Mouse (Mus musculus): ENCODE measurements around the gene Gpsm2. TPM values are rescaled to one million over a fixed set of nuclear protein-coding genes. Genes with fewer than 3 reads are reported as not detected.
A peak's percentile ranks its signal among the peaks of the same experiment; 100 is the strongest.

Gene Gpsm2
- 10 to 100 TPM; 16.1 to 18.0 TPM for total RNA-seq (2021)
- long read RNA-seq, experiment 1, transcript Gpsm2-201 (15 exons, 3,498 nt): major isoform, 7 of 17 reads
- long read RNA-seq, experiment 1, partial matches to known transcripts: 1 of 17 reads
- long read RNA-seq, experiment 1, other reads (novel, unspliced or antisense): 9 of 17 reads
- long read RNA-seq, experiment 2, transcript Gpsm2-201 (15 exons, 3,498 nt): major isoform, 11 of 23 reads
- long read RNA-seq, experiment 2, partial matches to known transcripts: 1 of 23 reads
- long read RNA-seq, experiment 2, other reads (novel, unspliced or antisense): 11 of 23 reads

DNA sequence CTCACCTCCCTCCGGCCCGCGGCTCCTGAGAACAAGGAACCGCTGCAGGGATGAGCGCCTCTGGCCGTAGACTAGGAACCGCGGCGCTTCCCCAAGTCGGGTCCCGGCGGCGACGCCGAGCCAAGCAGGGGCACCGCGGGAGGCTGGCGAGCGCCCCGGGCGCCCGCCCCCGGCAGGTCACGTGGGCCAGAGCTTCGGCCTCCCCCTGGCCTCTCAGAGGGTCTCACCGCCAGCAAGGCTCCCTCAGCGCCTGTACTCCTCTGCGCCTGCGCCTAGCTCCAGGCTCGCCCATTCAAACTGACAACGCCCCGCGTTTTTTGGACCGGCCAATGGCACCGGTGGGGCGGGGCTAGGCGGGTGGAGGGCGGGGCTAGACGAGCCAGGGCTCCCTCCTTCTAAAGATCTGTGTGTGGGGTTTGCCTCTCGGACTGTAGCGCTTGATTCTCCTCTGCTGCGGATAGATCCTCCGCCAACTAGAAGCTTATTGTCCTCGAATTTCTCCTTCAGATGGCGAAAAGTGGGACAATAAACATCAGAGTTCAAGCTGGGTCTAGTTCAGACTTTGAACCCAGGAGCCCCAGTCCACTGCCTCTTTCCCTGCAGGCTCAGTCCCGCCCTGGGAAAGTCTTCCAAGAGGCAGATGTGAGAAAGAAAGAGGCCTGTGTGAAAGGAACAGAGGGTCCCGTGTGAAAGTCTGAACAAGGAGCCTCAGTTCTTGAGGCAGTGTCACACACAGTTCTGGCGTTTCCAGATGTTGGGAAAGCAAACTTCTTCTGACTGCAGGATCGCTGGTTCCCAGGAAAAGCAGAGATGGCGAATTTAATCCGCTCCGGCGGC lies at the start of gene Gpsm2:
Gene Gpsm2 (minus strand): TSS at position 274 of the 837 bp plus-strand sequence.
- DNase-seq (ENCODE audit: low spot score in 2 of 2): peak; percentile 96 to 97

DNA sequence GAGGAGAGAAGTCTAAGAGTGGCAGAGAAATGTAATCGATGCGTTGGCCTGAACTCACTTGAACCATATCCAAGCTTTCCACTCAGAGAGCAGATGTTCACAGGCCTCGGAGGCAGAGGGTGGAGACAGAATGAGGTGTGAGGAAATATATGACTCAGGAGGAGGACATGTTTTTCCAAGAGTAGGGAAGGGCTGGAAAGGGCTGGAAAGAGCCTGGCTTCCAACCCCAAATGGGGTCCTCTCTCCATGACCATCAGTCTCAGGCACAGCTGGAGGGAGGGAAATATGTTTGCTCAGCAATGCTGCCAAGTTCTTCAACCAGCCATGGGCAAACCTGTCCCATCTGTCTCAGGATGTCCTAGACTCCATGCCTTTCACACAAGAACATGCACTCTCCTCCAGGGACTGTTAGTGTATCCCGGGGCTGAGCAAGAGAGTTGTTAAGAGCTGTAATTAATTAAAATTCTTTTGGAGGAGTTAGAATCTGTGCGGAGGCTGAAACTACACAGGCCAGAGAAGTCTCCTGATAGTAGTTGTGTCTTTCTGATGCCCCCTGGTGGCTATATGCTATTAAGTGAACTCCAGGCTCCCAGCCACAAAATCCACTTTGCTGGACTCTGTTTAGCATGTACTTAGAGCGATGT lies 48.7 kb upstream of the Gpsm2 start:
- DNase-seq (ENCODE audit: low spot score in 2 of 2): peak; percentile 49 to 79

DNA sequence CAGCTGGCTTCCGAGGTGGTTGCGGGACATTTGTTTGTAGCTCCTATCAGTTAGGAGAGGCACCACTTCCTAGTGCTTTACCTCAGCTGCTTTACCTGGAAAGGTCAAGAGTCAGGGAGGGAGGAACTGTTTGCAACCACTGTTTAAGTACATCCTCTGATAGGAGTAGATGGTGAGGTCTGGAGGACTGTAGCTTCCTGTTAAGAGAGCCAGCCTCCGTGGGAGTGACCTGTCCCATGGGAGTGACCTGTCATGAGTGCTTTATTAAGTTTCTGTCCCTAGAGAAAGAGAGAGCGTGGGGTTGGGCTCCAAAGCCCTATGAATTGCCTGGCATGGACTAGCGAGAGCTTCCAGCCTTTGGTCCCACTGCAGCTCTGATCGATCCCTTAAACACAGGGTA lies 47.4 kb upstream of the Gpsm2 start:
- DNase-seq (ENCODE audit: low spot score in 2 of 2): no peak

DNA sequence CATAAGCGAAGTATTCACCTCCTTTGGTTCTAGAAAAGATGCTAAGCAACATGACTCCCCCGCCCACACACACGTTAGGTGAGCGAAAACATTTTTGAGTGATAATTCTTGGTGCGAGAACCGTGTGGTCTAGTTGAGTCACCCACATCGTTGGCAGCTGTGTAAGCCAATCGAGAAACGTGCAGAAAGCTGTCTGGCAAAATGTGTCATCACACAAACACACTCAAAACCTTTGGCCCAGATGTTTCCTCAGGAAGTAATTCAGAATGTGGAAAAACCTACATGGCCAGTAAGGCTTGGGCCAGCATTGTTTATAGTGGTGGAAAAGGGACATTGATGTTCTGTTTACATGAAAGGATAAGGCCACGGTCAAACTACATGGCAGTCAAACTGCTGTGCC lies 45.3 kb upstream of the Gpsm2 start:
- DNase-seq (ENCODE audit: low spot score in 2 of 2): no peak

DNA sequence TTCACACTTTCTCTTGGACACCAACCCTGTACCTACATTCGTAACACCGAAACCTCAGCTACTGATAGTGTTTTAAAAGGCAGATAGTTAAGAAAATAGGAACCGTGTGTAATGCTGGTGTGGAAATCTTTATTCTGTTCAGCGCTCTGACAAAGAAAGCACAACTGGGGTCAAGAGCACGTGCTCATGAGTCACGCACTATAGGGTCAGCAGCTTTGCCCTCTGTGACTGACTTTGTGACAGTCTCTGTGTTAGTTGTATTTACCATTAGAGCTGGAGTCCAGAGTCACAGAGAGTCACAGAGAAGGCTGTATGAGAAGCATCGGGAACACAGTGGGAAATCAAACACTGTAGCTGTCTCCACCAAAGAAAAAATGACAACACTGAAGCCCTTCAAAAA lies 44.8 kb upstream of the Gpsm2 start:
- DNase-seq (ENCODE audit: low spot score in 2 of 2): no peak

DNA sequence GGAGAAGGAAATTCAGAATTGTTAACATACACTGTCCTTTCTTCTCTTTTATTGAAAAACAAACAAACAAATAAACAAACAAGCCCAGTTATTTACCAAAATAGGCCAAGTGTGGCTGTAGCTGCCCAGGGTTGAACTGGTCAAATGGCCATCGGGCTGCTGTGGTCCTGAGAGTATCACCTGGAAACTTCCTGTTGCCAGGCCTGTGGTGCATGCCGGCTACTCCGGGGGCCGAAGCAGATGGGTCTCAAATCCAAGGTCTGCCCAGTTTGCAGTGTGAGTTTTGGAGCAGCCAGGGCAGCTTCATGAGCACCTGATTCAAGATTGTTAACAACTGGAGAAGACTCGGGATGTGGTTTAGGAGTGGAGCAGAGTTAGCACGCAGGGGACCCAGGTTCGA lies 43.4 kb upstream of the Gpsm2 start:
- no peak for DNase-seq (ENCODE audit: low spot score in 2 of 2)

DNA sequence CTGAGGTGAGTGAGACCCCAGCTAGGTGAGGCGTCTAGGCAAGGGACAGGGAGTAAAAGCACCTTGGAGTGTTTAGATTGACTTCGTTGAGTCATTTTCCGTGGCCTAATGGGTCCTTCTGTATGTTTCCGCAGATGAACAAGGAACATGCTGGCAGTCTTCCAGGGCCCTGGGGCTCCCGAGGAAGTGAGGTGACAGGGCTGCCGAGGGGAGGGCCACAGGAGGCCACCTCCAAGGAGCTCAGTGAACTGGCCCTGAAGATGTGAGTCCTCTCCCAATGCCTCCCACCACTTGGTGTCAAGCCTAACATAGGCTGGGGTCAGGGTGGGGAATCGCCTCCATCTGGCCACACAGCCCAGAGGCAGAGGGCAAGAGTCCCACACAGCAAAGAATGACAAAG lies 42.9 kb upstream of the Gpsm2 start:
- DNase-seq (ENCODE audit: low spot score in 2 of 2): no peak

DNA sequence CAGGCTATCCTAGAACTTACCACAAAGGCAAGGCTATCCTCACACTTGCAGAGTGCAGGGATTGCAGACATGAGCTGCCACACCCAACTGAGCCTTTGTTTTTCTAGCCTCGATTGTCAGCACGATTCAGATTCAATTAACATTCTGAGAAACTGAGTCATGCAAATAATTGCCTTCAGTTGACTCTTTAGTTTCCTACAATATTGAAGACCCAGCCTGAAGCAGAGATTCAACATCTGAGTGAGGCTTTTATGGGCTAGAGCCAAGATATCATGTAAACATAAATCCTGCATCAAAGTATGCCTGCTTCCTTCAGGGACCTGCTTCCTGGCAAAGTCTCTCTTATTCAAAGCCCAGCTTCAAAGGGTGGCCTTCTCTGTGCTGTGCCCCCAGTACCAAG lies 41.6 kb upstream of the Gpsm2 start:
- DNase-seq (ENCODE audit: low spot score in 2 of 2): no peak

DNA sequence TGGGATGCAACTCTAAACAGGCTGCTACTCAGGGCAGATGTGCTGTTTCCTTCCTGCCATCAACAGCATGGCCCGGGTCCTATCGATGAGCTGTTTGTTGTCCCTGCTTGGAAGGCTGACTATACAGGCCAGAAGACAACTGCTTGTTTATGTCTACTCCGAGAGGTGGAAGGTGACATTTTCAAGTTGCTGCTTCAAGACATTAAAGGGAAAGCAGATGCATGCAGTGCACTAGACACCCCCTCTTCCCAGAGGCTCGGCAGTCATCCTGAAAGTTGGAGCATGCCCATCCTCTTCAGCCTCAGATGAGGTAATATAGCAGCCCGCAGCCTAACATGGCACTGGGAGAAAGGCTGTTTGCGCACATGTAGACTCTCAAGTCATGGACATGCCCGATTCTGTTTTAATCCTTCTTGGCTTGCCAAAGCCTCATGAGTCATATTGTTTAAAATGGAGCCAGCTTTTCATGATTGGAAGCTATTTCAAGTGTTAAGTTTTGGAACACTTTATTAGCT lies 40.5 kb upstream of the Gpsm2 start:
- DNase-seq (ENCODE audit: low spot score in 2 of 2): peak; percentile 13 to 33

DNA sequence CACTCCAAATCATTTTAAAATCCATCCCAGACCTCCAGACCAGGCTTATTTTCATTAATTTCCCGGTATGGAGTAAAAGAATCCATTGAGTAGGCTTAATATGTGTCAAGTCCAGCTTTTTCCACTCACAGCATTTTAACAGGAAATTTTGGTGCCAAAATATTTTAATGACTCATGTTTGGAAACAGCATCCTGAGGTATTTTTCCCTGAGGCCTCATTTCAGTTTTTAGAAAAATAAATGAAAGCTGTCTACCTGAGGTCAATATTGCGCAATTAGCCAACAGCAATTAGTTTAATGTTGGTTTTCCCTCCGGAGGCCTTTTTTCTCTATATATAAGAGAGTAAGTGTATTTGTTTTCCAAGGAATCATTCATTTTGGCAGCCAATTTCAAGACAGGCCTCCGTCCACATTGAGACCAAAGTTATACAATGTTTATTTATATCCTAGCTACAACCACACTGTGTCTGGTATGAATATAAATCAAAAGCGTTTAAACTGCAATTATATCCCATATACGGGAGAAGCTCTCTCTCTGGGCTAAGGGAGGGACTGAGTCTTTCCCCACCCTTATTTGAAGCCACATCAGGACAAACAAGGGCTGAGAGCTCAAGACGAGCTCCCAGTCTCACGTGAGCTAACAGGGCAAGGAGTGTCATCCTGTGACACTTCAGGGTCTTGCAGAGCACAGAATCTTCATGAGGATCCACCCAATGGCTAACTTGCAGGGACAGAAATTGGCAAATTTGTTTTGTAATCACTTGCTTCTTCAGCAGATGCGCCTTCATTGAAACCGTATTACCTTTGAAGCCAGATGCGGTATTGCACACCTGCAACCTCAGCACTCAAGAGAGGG lies 37.7 kb upstream of the Gpsm2 start:
- no peak for DNase-seq (ENCODE audit: low spot score in 2 of 2)

DNA sequence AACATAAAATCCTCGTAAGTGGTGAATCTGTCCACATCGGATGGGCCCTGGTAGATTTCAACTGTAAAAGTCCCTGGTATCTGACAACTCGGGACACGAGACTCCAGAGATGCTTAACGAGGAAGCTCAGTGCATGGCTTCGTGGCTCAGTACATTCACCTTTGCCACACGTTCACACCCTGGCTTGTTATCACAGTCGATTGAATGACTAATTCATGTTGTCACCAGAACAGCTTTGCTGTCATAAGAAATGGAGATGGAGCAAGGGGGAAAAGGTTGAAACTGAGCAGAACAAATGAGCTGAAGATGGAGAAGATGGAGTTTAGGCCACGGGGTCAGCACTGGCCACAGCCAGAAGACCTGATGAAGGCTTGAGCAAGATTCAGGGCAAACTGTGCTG lies 35.5 kb upstream of the Gpsm2 start:
- DNase-seq (ENCODE audit: low spot score in 2 of 2): no peak

DNA sequence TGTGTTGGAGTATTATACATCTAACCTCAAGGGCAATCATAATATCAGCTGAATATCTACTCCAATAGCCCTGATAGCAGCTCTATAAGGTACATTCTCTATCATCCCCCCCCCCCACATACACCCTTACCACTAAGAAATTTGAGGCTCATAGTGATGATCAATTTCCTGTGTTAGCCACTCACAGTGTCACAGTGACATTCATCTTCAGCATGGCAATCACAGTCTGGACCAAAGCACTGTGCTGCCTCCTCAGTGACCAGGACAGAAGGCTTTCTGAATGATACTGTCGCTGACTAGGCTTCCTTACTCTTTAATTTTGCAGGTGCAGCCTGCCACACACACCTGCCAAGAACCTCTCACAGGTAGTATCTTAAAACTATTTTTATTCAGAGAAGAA lies 34.0 kb upstream of the Gpsm2 start:
- DNase-seq (ENCODE audit: low spot score in 2 of 2): no peak

DNA sequence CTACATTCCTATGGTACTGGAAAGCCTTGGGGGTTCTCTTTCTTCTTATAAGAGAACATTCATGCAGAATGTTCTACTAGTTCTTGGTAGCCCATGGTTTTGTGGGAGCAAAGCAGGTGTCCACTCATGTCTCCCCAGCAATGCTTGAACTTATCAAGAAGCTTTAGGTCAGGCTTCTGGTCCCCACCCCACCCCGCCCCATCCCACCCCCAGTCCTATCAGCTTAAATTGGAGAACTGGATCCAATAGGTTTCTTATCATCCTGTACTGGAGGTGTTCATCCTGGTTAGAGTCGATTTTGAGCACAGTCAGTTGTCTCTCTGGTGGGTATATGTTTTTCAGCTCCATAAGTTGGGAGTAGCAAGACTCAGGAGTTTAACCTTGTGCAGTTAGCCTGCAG lies 33.4 kb upstream of the Gpsm2 start:
- no peak for DNase-seq (ENCODE audit: low spot score in 2 of 2)

DNA sequence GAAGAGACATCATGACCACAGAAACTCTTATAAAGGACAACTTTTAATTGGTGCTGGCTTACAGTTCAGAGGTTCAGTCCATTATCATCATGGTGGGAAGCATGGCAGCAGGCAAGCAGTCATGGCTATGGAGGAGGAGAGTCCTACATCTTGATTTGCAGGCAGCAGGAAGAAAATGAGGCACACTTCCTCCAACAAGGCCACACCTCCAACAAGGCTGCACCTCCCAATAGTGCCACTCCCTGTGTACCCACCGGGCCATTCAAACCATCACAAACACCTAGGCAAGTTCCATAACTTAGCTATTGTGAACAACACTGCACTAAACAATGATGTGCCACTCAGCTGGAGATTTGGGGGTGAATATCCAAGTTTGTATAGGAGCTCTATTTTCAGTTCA lies 32.4 kb upstream of the Gpsm2 start:
- no peak for DNase-seq (ENCODE audit: low spot score in 2 of 2)

DNA sequence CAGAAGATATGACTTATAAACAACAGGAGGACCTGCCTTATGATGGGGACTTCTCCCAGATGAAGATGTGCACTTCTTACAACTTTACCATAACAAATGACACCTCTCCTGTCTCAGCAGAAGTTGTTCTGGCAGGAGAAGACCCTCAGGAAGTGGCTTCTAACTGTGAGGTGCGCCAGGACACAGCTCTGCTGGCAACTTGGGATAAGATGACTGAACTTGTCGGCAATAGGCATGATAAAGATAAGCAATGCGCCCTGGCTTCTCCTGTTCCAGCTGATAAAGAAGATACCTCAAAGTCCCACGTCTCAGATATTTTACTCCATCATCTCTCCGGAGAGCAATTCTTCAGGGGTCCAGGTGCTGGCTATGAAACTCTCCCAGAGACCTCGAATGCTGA lies 29.6 kb upstream of the Gpsm2 start:
- DNase-seq (ENCODE audit: low spot score in 2 of 2): no peak

DNA sequence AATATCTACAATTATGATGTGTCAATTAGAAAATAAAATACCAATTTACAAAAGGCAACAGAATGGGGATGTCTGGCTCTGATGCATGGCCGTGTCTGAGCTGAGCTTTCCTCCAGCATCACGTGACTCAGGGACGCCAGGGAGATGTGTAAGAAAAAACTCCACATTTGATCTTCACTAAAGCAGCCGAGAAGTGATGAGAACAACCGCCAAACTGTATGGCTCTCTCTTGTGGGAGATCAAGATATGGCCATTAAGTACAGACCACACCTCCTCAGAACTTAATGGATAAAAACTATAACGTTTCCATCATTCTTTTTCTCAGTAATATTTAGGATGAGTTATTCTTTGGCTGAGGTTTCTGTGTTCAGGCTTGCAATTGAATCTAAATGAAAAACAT lies 29.0 kb upstream of the Gpsm2 start:
- DNase-seq (ENCODE audit: low spot score in 2 of 2): no peak

DNA sequence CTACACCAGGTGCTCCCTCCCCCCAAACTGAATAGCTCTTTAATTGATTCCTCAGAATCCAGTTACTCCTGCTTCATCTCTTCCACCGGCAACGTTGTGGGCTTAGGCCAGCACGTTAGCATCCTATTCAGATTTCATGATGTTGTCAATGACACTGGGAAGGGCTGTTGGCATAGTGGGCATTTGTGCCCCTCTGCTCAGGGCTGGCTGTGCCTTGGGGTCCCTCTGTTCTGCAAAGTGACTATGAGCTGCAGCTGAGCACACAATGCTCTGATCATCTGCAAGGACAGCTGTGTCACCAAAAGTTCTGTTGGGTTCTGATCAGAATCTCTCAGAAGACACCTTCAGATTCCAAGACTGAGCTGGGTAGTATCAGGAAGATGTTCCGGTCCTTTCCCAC lies 22.0 kb upstream of the Gpsm2 start:
- no peak for DNase-seq (ENCODE audit: low spot score in 2 of 2)

DNA sequence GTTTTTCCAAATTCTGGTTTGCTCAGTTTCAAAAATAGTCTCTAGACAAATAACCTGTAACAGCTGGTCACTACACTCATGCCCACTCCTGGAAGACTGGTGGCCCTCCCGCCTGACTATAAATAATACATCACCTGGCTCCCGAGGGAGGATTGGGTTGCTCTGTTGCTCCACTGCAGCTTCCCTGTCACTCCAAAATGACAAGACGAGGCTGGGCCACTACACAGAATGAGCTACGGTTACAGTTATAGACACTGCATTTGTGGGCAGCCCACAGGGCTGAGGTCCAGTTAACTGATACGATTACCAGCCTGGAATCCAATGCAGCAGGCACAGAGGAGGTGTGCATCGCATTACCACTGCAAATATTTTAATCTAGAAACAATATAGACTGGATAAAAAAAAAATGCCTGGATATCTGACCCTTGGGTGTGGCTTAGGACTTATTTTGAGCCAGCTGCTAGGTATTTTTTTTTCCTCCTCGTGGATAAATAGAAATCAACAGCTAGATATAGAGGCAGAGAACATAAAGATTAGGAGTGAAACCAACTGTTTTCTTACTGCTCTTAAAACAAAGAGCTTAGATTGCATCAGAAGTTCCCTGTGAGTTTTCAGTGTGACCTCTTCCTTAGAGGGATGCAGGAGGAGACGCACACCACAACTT lies 17.1 kb upstream of the Gpsm2 start, which contains the start of gene Aknad1:
Gene Aknad1 (plus strand): TSS at position 614 of the 664 bp plus-strand sequence.
- no peak for DNase-seq (ENCODE audit: low spot score in 2 of 2)

DNA sequence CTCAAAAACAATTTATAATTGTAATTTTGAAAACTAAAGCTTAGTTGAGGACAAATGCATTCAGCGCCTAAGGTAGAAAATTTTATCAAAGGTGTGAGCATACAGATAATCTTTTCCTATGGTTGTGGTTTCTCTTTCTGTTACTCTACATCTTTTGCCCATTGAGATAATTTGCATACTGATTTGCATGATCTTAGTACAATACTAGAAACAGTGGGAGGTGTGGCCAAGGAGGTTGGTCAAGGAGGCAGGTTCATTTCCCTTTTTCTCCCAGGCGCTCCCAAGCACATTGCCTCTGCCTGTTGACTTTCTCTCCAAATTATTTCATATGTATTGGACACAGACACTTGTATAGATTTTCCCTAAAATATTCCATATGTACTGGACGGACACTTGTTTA lies 15.7 kb upstream of the Gpsm2 start:
- no peak for DNase-seq (ENCODE audit: low spot score in 2 of 2)

DNA sequence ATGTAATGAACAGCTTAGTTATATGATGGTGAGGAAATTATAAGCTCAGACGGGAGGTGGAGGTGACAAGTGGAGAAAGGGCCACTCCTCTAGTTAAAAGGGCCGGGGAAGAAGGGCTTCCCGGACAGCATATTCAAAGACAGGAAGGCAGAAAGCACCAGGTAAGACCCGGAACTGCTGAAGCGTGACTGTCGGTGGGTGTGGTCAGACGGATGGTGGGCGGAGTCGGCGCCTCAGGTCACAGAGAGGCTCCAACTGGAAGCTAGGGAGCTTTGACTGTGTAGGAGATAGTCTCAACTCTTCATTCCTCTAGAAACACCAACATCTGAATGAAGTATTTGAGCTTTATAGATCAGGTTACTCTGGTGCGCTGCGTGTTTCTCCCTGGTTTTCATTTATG lies 8.2 kb upstream of the Gpsm2 start:
- no peak for DNase-seq (ENCODE audit: low spot score in 2 of 2)

Data from layer of hippocampus, postnatal 14 days (tissue).